Mouse (Mus musculus) MEL (cell line): Measurements from ENCODE around the gene C1qbp. TPM values are rescaled to one million over a fixed set of nuclear protein-coding genes. Genes with fewer than 3 reads are reported as not detected.

ENCODE experiments used
- DNase-seq: peaks from one replicate; pipeline ENCODE4 v3.0.0; 2011; ENCODE audit warnings: low read depth, low spot score
- H3K27ac ChIP-seq: 2 replicates; pipeline ENCODE4 v1.5.1; 2012; ENCODE audit warnings: low read depth, mild to moderate bottlenecking, control low read depth, low read length, moderate library complexity; ENCODE audit not compliant: control insufficient read depth
- H3K27me3 ChIP-seq, 2 experiments: fragments of 150-350 bp in 1 of 2; sonication (generic) in 1 of 2; 2 replicates each; pipeline ENCODE4 v1.6.1; 2012; ENCODE audit warnings: low read length in 2 of 2, mild to moderate bottlenecking in 2 of 2, improper control_type of control experiment in 1 of 2, moderate library complexity in 1 of 2; ENCODE audit not compliant: insufficient read depth in 2 of 2, control insufficient read depth in 1 of 2
- H3K36me3 ChIP-seq, 2 experiments: 2 replicates each; pipeline ENCODE4 v1.6.1; 2012 to 2014; ENCODE audit warnings: low read length in 2 of 2, improper control_type of control experiment in 1 of 2, inconsistent platforms in 1 of 2, mild to moderate bottlenecking in 1 of 2; ENCODE audit not compliant: insufficient read depth in 2 of 2, control insufficient read depth in 1 of 2
- H3K4me1 ChIP-seq, 2 experiments: fragments of 150-350 bp in 1 of 2; sonication (generic) in 1 of 2; 2 replicates each; pipeline ENCODE4 v1.6.1; 2012; ENCODE audit warnings: low read length in 2 of 2, improper control_type of control experiment in 1 of 2, mild to moderate bottlenecking in 1 of 2; ENCODE audit not compliant: insufficient read depth in 2 of 2, control insufficient read depth in 1 of 2
- H3K4me3 ChIP-seq, 2 experiments: fragments of 150-350 bp in 1 of 2; sonication (generic) in 1 of 2; 2 replicates each; pipeline ENCODE4 v1.5.1; 2012; ENCODE audit warnings: low read depth in 2 of 2, low read length in 2 of 2, mild to moderate bottlenecking in 2 of 2, moderate library complexity in 2 of 2, control low read depth in 1 of 2, improper control_type of control experiment in 1 of 2; ENCODE audit not compliant: control insufficient read depth in 1 of 2, insufficient read depth in 1 of 2
- H3K79me2 ChIP-seq: 2 replicates; pipeline ENCODE4 v1.6.1; 2012; ENCODE audit warnings: mild to moderate bottlenecking, low read length, moderate library complexity; ENCODE audit not compliant: control insufficient read depth, poor library complexity, insufficient read depth
- H3K9ac ChIP-seq: 2 replicates; pipeline ENCODE4 v1.6.1; 2012; ENCODE audit warnings: low read depth, mild to moderate bottlenecking, control low read depth, low read length, moderate library complexity; ENCODE audit not compliant: control insufficient read depth, poor library complexity, severe bottlenecking
- H3K9me3 ChIP-seq: fragments of 150-350 bp; sonication (generic); replicated peaks from 2 replicates; pipeline ENCODE4 v1.6.1; 2012; ENCODE audit warnings: mild to moderate bottlenecking, low read length, improper control_type of control experiment, moderate library complexity; ENCODE audit not compliant: insufficient read depth
- CHD2 ChIP-seq: IDR thresholded peaks from 2 replicates; pipeline ENCODE4 v1.6.1; 2011; ENCODE audit warnings: low read length, improper control_type of control experiment
- CTCF ChIP-seq, 3 experiments: IDR thresholded peaks in 2 of 3; conservative IDR thresholded peaks in 1 of 3; 2 replicates each; pipeline ENCODE4 v1.5.1; 2011 to 2012; ENCODE audit warnings: low read length in 3 of 3, low read depth in 2 of 3, mild to moderate bottlenecking in 2 of 3, improper control_type of control experiment in 1 of 3, inconsistent platforms in 1 of 3, mixed read lengths in 1 of 3, moderate library complexity in 1 of 3; ENCODE audit not compliant: control insufficient read depth in 1 of 3, insufficient read depth in 1 of 3, poor library complexity in 1 of 3, severe bottlenecking in 1 of 3
- ELF1 ChIP-seq: IDR thresholded peaks from 2 replicates; pipeline ENCODE4 v1.6.1; 2014; ENCODE audit warnings: low read depth, mild to moderate bottlenecking, inconsistent platforms, low read length, improper control_type of control experiment, moderate library complexity
- EP300 ChIP-seq, 2 experiments: IDR thresholded peaks; 2 replicates each; pipeline ENCODE4 v1.6.1; 2011; ENCODE audit warnings: improper control_type of control experiment in 2 of 2, low read length in 2 of 2, low read depth in 1 of 2, mild to moderate bottlenecking in 1 of 2
- GATA1 ChIP-seq: IDR thresholded peaks from 2 replicates; pipeline ENCODE4 v1.6.1; 2011; ENCODE audit warnings: low read depth, low read length, improper control_type of control experiment
- KAT2A ChIP-seq: conservative IDR thresholded peaks from 2 replicates; pipeline ENCODE4 v1.6.1; 2012; ENCODE audit warnings: low read depth, low read length, improper control_type of control experiment, inconsistent platforms
- MAX ChIP-seq: IDR thresholded peaks from 2 replicates; pipeline ENCODE4 v1.6.1; 2011; ENCODE audit warnings: low read length, improper control_type of control experiment
- MXI1 ChIP-seq: IDR thresholded peaks from 2 replicates; pipeline ENCODE4 v1.6.1; 2011; ENCODE audit warnings: mild to moderate bottlenecking, low read depth, low read length, improper control_type of control experiment
- MYC ChIP-seq: IDR thresholded peaks from 2 replicates; pipeline ENCODE4 v1.6.1; 2011; ENCODE audit warnings: low read depth, mild to moderate bottlenecking, low read length, improper control_type of control experiment, moderate library complexity
- POLR2AphosphoS2 ChIP-seq: IDR thresholded peaks from 2 replicates; pipeline ENCODE4 v1.6.1; 2011; ENCODE audit warnings: low read length, improper control_type of control experiment
- RCOR1 ChIP-seq: IDR thresholded peaks from 2 replicates; pipeline ENCODE4 v1.6.1; 2012; ENCODE audit warnings: low read depth, mild to moderate bottlenecking, inconsistent platforms, low read length, improper control_type of control experiment
- SIN3A ChIP-seq: IDR thresholded peaks from 2 replicates; pipeline ENCODE4 v1.6.1; 2012; ENCODE audit warnings: low read length, improper control_type of control experiment, inconsistent platforms
- SMC3 ChIP-seq: IDR thresholded peaks from 2 replicates; pipeline ENCODE4 v1.6.1; 2011; ENCODE audit warnings: low read depth, low read length, improper control_type of control experiment
- UBTF ChIP-seq: IDR thresholded peaks from 2 replicates; pipeline ENCODE4 v1.6.1; 2012; ENCODE audit warnings: low read depth, mild to moderate bottlenecking, inconsistent platforms, low read length, improper control_type of control experiment, moderate library complexity, borderline replicate concordance; ENCODE audit not compliant: insufficient read depth
- USF2 ChIP-seq, 2 experiments: IDR thresholded peaks; 2 replicates each; pipeline ENCODE4 v1.6.1; 2011 to 2012; ENCODE audit warnings: improper control_type of control experiment in 2 of 2, low read length in 2 of 2, borderline replicate concordance in 1 of 2, inconsistent platforms in 1 of 2, low read depth in 1 of 2, mild to moderate bottlenecking in 1 of 2; ENCODE audit not compliant: insufficient read depth in 1 of 2
- ZC3H11A ChIP-seq: IDR thresholded peaks from 2 replicates; pipeline ENCODE4 v1.6.1; 2012; ENCODE audit warnings: low read depth, mild to moderate bottlenecking, inconsistent platforms, low read length, improper control_type of control experiment
- ZKSCAN1 ChIP-seq: IDR thresholded peaks from 2 replicates; pipeline ENCODE4 v1.6.1; 2012; ENCODE audit warnings: low read depth, mild to moderate bottlenecking, inconsistent platforms, low read length, improper control_type of control experiment, moderate library complexity
- polyA plus RNA-seq, 2 experiments: library from polyadenylated mRNA; stranded (reverse) in 1 of 2; unstranded in 1 of 2; fragments of >175 nt in 1 of 2; fragments of >200 nt in 1 of 2; gene quantifications; 2 replicates each; pipeline versions ENCODE4 v1.2.1 to v1.2.4; 2012; ENCODE audit warnings: low replicate concordance in 2 of 2, low read depth in 1 of 2; ENCODE audit not compliant: insufficient read length in 2 of 2, insufficient read depth in 1 of 2, missing spikeins in 1 of 2
- total RNA-seq: library from RNA; depleted of rRNA; stranded (reverse); fragments of 300-350 nt; gene quantifications from 2 replicates; pipeline ENCODE4 v1.2.3, GENCODE M21; 2012

Gene C1qbp
- total and polyA plus RNA-seq, 3 experiments = 164 to 614 TPM; not detected in 1

GRCm38 (mm10) chr11:70960786-70961554 is 21.9 kb downstream of the C1qbp start (continued):
- TF ChIP-seq GATA1 = peak; percentile 44; the same call in 1 of the 2 replicates
- peak in 1 of 2 experiments; percentile 49; a peak in 1 of 4 replicates for TF ChIP-seq EP300 (IDR thresholded peaks at IDR 0.05; ENCODE audit: low read depth in 1 of 2, low read length in 2 of 2)
- no peak for TF ChIP-seq ELF1
- no peak for TF ChIP-seq CHD2
- no peak for TF ChIP-seq SIN3A
- TF ChIP-seq ZKSCAN1 = no peak
- TF ChIP-seq MAX = 0 out of 2 replicates have a peak, but pooled peaks have one; percentile 6
- TF ChIP-seq USF2 (IDR thresholded peaks at IDR 0.05; ENCODE audit: borderline replicate concordance in 1 of 2, insufficient read depth in 1 of 2, low read depth in 1 of 2, low read length in 2 of 2) = no peak
- no peak for TF ChIP-seq SMC3
- no peak for TF ChIP-seq POLR2AphosphoS2
- TF ChIP-seq ZC3H11A = no peak
- TF ChIP-seq MXI1 = no peak
- no peak for TF ChIP-seq MYC
- TF ChIP-seq CTCF (IDR thresholded peaks at IDR 0.05 in 2 of 3, conservative IDR thresholded peaks at IDR 0.05 in 1 of 3; ENCODE audit: control insufficient read depth in 1 of 3, insufficient read depth in 1 of 3, low read depth in 2 of 3, low read length in 3 of 3, poor library complexity in 1 of 3, severe bottlenecking in 1 of 3) = no peak
- no peak for TF ChIP-seq RCOR1

- Histone ChIP-seq H3K9ac (no peak overlapping the region), H3K79me2 (no peaks in the 10 kb centered on the region), H3K27me3 (no peaks in the 10 kb centered on the region), H3K9me3 (no peaks in the 10 kb centered on the region), H3K36me3 (peaks cover 0 to 76% of the 10 kb centered on the region in 2 experiments; a peak in 2 of 4 replicates), H3K4me1 (no peaks in the 10 kb centered on the region), H3K27ac (no peak overlapping the region), H3K4me3 (no peak overlapping the region)
- TF ChIP-seq KAT2A (no peak), CTCF (IDR thresholded peaks at IDR 0.05 in 2 of 3, conservative IDR thresholded peaks at IDR 0.05 in 1 of 3; ENCODE audit: control insufficient read depth in 1 of 3, insufficient read depth in 1 of 3, low read depth in 2 of 3, low read length in 3 of 3, poor library complexity in 1 of 3, severe bottlenecking in 1 of 3) (no peak), USF2 (IDR thresholded peaks at IDR 0.05; ENCODE audit: borderline replicate concordance in 1 of 2, insufficient read depth in 1 of 2, low read depth in 1 of 2, low read length in 2 of 2) (no peak), UBTF (no peak)
- no peak for DNase-seq
Observed at GRCm38 (mm10) chr11:70954711-70955110, 28.1 kb downstream of the C1qbp start.
